Mouse (Mus musculus) WW6 (cell line): ENCODE results near the gene Wbp4.
"Not testable (repeated sequence)": the region's sequence is repeated elsewhere in the genome, so short reads cannot be mapped to it uniquely, and the experiment has no call there.

Source experiments
- DNase-seq: peaks from one replicate; pipeline ENCODE4 v3.0.0-alpha.2; 2013; ENCODE audit warnings: low read depth, low spot score

The Wbp4 gene

DNA sequence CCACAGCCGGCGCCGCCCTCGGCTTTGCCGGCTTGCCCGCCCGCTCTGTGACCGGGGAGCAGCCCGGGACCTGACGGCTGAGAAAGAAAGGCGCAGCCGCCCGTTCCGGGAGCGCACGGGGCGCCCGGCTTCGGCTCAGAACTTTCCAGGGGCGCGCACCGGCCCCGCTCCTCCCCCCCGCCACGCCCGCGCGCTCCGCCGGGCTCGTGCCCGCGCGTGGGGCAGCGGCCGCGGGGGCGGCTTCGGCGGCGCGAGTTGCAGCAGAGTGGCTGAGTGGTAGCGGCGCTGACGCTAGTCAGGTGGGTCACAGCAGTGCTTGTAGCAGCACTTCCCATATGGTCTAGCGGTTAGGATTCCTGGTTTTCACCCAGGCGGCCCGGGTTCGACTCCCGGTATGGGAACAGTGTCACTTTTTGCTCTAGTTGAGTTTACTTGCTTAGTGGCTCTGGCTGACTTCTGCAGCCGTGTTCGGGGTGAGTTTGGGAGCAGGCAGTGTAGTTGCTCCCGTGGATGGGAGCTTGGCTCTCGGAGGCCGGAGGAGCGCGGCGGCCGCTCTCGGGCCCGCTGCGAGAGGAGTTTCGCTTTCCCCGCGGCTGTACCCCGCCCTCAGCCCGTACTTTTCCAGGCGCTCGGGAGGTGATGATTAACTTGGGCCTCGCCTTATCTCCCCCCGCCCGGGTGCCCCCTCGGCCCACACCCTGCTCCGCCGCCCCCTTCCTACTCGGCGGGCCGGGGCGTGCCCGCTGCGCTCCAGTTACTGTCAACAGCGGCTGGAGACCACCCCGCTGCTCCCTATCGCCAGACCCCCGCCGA, at the start of gene Wbp4:
Gene Wbp4, minus strand, starts transcription at position 182 of the 813 bp plus-strand sequence.
- DNase-seq: peak; percentile 76

DNA sequence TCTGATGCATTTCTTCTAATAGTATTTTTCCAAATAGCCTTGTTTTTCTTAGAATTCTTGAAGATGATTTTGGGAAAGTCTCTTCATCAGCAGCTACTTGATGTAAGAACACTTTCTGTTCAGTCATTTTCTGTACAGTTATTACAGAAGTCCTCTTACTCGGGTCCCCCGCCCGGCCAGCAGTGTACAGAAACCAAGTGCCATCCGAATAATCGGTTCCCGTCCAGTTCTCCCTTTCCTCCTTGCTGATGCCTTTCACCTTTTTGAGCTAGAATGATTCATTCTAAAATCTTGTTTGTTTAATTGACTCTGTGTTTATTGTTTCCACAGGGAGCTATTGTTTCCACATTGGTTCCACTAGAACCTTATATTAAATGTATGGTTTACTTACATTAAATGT, 49.4 kb upstream of the Wbp4 start:
- DNase-seq: no peak

DNA sequence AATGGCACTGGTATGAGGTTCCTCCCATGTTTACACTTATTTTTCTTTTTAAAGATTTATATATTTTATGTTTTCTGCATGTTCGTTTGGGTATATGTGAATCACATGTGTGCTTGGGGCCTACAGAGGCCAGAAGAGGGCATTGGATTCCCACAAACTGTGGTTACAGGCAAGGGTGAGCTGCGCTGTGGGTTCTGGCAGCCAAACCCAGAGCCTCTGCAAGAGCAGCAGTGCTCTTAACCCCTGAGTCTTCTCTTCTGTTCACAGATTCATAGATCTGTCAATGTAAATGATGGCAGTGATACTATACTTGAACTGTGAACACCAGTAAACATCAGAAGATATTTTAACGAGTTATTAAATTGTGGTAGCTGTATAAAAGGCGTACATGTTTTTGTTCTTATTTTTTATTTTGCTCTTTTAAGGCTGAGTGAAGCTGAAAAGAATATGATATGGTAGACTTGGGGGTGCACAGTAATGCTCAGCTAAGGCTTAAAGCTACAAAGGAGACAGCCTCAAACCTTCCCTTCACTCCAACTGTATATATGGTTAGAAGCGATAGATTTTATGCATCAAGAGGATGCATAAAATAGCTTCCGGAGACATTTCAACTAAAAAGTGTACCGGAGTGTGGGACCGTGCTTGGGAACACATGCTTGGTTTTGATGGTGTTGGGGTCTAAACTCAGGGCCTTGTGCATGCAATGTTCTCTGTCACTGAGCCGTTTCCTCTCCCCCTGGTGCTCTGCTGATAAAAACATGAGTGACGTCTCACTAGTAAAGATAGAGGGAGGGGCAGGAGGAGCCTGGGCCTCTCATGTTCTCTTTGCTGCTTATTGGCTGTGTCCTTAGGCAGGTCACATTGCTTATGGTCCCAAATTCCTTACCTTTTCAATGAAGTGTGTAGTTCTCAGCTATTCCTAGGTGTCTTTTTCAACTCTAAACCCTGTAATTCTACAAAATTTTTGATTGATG, 48.5 kb upstream of the Wbp4 start:
- DNase-seq: no peak

DNA sequence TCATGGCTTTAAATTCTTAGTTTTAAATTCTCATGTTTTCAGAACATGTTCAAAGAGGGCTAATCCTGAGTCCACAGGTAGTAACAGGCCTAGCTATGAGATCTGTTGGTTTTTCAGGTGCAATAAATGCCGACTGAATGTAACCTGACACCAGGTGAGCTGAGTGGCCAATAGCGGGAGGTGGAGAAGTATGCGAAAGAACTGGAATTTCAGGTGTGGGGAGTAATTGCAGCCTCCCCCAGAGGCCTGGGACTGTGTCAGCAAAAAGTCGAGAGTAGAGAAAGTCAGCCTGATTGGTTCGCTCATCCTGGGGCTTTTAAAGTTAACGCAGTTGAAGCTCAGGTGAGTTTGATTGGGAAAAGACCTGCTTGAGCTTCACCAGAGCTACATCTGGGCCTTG, 46.4 kb upstream of the Wbp4 start:
- no peak for DNase-seq

DNA sequence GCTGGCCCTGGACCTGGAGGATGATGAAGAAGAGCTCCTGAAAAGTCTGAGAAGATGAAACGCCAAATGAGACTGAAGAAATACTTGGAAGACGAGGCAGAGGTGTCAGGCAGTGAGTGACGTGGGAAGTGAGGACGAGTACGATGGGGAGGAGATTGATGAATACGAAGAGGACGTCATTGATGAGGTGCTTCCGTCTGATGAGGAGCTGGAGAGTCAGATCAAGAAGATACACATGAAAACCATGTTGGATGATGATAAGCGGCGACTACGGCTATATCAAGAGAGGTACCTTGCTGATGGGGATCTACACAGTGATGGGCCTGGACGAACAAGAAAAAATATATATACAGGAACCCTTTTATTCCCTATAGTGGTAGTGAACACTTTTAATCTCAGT, 44.8 kb upstream of the Wbp4 start:
- not testable (repeated sequence) for DNase-seq

DNA sequence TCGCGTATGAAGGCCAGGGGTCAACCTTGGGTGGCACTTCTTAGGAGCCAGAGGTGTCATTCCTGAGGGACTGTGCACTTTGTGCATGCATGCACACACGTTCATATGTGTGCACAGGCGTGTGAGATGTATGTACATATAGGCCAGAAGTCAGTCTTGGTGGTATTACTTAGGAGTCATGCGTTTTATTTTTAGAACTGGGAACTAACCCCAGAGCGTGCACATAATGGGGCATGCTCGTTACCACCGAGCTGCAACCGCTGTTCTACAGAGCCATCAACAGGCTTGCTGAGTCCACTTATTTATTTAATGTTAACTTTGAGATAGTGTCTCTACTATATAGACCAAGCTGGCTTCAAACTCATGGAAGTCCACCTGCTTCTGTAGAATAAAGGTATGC, 41.1 kb upstream of the Wbp4 start:
- DNase-seq: no peak

DNA sequence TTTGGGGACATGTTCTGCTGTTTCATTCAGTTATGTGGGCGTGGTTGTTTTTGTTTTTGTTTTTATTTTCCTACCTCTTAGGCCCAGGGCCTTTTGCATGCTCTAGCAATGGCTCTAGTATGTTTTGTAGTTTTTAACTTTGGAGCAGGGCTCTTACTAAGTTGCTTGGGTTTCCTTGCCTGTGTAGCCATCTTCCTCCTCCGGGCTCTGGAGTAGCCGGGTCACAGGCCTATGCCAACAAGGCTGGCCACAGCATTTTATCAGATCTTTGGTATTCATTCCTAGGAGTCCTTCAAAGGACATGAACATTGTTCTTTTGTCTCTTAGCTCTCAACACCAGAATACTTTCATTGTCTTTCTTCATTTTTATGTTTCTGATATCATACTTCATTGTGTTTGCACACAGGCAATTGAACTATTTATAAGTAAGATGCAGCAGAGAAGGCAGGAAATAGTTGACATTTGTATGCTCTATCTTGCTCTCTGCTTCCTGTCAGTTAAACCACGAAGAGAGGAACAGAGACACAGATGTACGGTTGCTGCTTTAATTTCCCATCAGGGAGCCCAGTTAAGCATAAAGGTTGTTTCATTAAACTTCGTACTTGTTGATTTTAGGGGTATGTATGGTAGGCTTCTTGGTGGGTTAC, 40.3 kb upstream of the Wbp4 start:
- DNase-seq: no peak

DNA sequence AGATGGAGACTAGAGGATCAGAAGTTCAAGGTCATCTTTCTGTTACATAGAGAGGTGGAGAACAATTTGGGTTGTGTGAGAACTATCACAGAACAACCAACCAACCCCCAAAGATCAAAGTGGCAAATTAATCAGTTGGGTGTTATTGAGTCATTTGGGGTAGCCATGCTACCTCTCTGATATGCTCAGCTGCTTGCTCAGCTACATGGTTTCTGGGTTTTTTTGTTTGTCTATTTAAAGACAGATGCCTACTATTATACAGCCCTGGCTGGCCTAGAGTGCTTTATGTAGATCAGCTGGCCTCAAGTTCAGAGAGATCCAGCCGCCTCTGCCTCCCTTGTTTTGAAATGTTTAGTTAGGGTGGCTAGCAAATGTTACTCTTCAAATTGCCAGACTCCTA, 39.7 kb upstream of the Wbp4 start:
- no peak for DNase-seq

DNA sequence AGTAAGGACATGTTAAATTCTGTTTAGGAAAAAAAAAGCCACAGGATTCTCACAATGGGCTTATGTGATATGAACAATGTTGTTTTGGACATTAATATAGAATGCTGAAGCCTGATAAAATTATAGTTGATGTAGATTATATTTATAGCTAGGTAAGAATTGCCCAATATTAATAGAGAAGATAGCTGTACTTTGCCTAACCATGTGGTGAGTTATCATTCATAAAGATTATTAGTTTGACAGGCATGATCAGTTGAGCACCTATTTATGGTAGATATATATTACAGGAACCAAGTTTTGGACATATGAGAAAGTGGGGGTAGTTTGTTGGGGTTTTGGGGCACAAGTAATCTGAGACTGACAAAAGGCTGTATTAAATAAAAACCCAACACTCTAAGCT, 39.3 kb upstream of the Wbp4 start:
- DNase-seq: no peak

DNA sequence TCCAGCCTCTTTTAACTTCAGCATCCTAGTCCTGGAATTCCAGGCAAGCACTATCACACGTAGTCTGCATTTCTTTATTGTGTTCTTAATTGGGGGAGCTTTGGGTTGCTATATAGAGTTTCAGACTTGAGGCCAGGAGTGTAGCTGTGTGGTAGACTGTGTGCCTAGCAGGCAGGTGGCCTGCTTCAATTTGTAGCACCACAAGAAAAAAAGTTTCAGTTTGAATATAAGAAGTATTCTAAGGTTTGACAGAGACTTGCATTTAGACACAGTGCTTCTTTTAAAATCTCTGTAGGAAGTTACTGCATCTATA, 38.3 kb upstream of the Wbp4 start:
- no peak for DNase-seq

DNA sequence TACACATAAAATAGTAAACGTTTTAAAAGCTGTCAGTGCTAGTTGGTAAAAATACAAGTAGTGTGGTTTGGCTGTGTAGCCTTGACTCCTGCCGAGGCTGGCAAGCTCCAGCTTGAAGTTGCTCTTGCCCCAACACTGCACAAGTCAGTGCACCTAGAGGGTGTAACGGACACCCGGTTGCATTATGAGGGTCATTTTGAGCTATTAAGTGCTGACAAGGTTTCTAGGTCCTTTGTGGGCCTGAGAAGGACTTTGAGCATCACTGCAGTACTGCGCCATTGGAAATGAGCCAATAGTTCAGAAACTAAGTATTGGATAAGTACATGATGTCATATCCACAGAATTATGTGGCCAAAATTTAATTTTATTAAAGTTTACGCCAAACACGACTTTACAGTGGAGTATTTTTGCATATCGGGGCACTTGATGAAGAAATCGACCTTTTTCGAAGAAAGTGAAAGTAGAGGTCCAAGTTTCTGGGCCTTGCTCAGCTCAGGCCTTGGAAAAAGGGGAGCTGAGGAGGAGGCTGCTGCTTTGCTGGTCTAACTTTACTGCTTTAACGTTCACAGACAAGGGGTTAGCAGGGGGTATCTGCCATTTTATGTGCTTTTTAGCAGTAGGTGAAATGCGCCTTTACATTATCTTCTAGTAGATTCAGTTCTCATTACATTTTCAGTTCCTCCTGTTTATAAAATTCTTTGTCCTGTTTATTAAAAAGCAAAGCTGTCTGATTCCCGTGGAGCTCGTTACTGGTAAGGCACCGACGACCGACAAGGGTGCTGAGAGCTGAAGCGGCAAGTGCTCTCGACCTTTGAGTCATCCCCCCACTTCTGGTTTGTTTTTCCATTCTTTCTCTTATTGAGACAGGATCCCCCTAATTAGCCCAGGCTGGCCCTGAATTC, 37.7 kb upstream of the Wbp4 start:
- no peak for DNase-seq

DNA sequence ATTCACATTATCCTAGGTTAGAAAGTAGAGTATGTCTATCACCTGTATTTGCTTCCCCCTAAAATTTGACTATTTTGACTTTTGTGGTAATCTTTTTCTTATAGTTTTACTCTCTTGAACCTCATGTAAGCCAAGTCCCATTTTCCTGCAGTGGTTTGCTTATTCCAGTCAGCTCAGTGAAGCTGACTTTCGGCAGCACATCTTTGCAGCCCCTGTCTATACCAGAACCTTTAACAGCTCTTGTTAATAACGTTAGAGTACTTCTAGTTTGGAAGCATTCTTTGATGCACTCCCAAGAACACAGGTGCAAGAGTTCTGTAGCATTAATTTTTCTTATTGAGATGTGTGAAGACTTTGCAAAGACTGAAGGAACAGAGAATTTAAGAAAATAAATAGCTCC, 36.8 kb upstream of the Wbp4 start:
- no peak for DNase-seq

DNA sequence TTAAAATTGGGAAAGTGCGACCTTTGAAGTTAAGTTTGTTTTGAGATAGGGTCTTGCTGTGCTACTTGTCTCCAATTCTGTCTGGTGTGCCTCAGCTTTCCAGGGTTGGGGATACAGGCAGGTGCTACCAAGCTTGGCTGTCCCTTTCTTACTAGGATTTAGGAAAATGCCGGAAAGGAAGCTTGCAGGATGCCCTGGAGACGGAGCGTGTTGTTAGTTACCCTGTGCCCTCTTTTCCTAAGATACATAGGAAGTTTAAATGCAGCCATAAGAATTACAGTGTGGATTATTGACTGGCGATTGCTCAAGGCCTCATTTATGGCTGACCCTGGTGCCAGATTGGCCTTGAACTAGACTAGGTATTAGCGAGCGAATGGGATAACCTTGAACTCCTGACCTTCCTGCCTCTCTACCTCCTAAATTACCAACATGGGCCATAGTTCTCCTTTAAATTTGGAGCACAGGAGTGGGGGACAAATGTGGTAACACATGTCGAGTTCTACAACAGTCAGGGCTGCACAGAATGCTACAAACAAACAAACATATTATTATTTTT, 35.9 kb upstream of the Wbp4 start:
- DNase-seq: no peak

DNA sequence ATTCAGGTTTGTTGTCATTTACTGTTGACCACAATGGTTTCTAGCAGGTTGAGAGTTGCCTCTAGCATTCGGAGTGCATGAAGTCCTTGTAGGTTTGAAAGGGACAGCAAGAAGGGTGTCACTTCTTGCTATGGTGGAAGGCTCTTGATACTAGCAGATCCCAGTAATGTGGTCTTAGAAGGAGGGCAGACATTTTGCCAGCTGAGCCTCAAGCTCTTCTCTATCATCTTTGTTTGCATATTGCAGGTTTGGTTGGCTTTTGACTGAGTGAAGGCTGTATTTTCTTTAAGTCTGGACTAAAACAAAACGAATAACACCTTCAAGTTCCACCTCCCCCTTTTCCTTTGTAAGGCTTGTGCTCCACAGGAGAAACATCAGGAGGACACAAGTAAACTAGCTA, 35.4 kb upstream of the Wbp4 start:
- no peak for DNase-seq

DNA sequence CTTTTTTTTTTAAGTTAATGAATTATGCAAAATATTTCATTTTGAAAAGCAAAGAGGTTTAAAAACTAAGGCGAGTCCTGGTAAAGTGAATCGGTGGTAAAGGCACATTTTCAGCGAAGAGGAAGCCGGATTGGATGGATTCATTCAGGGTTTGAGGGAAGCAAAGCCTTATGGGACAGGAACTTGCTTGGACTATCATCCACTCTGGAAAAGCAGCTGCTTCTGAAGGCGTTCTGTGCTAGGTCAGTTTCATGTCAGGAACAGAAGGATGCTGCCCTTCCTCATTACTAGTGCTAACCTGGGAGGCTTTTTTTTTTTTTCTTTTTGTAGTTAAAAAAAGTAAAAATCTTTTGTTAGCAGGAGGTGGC, 34.9 kb upstream of the Wbp4 start:
- no peak for DNase-seq

DNA sequence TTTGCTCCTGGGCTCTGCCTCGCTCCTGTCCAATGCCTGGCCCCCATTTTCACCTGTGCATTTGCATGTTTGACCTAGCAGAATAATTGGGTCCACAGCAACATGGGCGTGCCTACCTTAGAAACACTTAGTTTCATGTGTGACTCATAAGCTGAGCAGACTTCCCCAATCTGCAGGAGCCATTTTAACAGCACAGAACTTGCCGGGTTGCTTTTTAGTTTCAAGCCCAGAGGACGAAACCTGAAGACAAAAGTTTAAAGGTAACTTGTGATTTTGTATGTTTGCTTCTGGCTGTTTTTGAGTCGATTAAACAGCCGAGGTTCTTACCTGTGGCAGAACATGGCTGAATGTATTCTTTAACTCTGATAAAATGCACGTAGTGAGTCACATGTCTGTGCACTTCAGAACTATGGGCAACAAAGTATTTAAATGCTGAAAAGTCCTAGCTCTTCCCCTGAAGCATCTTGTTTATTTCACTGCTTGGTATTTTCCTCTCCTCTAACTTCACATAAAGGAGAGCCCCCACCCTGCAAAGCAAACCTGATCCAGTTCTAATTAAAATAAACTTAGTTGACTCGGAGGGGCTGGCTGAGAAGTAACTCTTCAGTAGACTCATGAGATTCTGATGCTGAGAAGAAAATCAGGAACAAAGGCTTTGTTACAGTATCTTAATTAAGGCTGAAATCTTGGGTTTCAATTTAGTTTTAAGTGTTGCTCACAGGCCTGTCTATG, 34.4 kb upstream of the Wbp4 start:
- no peak for DNase-seq

DNA sequence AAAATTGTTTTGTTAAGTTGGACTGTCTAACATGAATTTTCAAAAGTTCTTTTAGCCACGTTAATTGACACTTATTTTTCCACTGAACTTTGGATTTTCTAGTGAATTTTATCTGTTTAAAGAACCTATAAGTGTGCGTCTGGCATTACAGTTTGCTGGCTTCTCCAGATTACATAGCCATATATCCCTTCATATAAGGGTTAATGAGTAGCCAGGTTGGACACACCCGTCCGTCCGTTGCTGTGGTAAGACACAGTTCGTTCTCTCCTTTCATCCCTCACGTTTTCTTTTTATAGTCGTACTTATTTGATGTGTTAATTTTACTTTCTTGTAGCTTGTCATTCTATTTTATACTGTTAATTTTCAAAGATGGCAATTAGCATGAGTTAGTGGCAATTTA, 33.8 kb upstream of the Wbp4 start:
- DNase-seq: no peak

DNA sequence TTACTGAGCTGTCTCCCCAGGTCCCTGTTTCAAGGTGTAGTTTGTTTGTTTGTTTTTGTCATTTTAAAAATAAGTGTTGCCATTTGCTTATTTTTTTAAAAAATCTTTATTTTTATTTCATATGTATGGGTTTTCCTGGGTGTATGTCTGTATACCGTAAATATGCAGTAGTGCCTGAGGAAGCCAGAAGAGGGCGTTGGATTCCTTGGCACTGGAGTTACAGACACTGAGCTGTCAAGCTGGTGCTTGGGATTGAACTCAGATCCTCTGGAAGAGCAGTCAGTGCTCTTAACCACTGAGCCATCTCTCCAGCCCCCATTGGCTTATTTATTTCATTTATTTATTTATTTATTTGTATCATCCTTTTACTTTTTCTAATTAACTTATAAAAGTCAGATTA, 32.6 kb upstream of the Wbp4 start:
- peak; percentile 11 for DNase-seq

DNA sequence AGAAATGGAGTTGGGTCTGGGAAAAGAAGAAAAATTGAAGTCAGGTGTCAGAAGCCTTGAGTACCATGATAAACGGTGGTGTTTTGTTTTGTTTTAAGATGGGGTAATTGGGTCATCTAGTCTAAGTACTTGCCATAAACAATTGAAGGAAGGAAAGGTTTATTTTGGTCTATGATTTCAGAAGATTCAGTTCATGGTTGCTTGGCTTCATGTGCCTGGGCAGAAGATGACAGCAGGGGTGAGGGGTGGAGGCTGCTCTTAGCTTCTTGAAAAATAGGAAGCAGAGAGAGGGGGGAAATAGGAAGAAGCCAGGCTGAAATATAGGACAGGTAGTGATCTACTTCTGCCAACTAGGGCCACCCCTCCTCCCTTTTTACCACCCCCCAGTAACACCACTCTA, 30.2 kb upstream of the Wbp4 start:
- DNase-seq: no peak

DNA sequence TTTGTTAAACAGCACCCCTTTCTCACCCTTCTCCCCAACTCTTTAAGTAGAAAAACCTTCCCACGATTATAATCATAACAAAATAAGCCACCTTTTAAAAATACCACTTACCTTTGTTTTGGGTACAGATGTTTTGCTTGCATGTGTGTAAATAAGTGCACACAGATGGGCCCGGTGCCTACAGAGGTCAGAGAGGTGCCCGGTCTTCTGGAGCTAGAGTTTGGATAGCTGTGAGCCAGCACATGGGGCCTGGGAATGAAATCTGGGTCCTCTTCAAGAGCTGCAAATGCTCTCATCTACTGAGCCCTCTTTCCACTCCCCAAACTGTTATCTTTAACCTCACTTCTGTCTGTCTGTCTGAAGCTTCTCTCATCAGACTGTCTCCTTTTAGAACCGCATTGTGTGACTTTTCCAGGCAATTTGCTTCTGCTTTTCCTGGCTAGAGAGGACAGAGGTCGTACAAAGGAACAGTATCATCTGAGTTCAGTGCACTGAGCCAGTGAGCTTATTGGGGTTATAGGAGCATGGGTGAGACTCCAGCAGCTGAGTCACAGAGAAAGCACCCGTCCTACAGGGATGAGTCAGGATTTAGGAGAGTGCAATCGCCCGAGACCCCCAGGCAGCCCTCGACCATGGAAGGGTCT, 27.5 kb upstream of the Wbp4 start:
- DNase-seq: no peak
